Mouse (Mus musculus) A20 (cell line): ENCODE results near the gene Colgalt2.

Source experiments
- DNase-seq: peaks from one replicate; pipeline ENCODE4 v3.0.0-alpha.2; 2011; ENCODE audit warnings: low read depth, low spot score

The Colgalt2 gene

DNA sequence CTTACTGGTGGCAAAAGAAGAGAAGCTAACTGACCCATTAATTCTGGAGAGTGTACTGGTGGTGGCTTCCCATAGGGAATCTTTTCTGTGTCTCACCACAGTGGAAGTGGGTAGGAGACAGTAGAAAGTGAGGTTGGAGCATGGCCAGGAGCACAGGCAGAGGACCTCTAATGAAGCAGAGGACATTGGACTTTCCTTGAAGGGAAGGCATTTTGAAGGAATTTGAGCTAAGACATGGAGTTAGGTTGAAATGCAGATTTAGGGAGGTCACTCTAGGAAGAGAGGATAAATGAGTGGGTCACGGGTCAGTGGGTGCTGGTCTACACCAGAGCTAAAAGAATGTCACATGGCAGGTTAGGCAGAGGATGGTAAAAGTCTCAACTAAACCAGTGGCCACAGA is 91.2 kb downstream of the Colgalt2 start:
- no peak for DNase-seq

DNA sequence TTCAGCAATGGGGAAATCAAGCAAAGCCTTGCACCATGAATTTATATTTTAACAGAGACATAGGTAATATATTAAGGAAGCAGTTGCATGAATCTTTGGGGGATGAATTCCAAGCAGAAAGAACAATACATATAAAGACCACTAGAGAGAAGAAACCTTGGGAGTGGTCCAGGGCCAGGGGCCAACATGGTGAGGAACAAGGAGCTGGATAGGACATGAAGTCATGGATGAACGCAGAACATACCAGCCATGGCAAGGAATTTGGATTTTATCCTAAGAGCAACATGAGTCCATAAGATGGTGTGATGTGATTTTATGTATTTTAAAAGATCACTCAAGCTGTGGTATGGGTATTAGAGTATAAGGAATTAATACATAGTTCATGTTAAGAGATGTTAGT is 92.6 kb downstream of the Colgalt2 start:
- DNase-seq: no peak

DNA sequence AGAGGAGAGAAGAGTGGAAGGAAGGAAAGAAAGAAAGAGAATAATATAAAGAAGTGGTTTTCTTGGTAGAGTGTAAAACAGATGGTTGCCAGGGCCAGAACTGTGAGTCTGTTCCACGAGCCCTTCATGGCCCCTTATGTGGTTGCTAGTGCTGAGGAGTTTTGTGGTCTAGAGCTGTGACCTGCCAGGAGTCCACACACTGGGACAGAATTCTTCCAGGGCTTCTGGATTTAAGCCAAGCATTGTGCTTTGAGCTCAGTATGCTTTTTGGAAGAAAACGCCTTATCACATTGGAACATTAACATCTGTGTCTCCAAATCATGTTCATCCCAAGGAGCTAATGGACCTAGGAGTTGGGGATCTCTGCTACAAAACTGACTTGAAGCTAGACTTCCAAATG is 97.2 kb downstream of the Colgalt2 start:
- DNase-seq: no peak

DNA sequence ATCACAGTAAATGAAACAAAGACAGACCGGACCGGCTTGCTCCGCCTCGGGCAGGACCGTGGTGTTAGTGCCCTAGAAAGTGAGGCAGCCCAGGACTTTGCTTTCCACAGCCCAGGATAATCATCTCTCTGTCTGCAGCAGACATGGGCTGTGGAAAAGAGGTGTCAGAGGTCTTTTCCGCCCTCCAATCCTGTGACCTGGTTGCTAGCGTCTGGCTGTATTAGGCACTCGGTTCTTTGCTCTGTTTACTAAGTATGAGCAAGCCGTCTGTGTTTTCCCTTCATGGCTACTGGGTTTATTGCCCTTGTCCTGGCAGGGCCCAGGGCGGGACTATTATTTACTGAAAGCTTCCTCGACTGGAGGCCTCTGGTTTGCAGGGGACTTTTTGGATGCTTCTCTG is 98.0 kb downstream of the Colgalt2 start:
- no peak for DNase-seq

DNA sequence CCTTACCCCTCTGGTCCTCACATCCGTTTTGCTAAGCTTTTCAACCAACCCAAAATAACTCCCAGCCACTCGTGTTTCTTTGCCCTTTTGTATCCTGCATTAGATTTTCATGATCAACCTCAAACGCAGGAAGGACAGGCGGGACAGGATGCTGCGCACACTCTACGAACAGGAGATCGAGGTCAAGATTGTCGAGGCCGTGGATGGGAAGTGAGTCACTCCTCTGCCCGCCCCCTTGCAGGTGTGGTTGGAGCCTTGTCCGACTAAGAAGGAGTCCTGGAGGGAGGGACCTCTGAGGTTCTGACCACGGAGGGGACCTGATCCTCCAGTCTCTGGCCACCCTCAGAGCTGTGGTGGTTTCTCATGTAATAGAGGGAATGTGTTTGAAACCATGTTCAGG is 100.2 kb downstream of the Colgalt2 start:
- no peak for DNase-seq

DNA sequence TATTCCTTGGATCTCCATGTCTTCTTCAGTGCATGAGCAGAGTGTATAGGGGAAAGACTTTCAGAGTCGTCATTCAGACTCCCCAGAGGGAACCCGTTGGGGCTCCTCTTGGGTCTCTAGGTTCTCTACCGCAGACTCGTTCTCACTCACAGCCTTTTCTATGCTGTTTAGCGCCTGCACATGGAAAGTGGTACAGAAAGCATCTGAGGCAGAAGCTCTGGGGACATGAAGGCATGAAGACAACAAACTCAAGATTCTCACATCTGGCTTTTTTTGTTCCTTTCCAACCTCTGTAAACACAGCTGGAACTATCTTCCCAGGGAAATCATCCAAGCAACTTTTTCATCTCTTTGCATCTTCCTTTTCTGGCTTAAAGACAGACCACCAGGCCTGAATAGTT is 106.5 kb downstream of the Colgalt2 start:
- no peak for DNase-seq

DNA sequence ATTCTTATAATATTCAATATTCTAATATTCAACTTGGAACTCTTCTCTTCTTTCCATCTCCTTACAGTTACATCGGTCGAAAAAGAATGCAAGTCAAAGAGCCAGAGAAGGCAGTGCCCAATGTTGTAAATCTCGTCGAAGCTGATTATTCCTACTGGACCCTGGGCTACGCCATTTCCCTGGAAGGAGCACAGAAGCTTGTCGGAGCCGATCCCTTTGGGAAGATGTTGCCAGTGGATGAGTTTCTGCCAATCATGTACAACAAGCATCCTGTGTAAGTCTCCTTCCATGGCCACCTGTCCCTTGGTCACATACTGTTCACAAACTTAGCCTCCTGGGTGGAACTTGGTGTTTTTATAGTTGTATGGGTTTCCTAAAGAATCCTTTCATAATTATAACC is 107.1 kb downstream of the Colgalt2 start:
- DNase-seq: no peak

DNA sequence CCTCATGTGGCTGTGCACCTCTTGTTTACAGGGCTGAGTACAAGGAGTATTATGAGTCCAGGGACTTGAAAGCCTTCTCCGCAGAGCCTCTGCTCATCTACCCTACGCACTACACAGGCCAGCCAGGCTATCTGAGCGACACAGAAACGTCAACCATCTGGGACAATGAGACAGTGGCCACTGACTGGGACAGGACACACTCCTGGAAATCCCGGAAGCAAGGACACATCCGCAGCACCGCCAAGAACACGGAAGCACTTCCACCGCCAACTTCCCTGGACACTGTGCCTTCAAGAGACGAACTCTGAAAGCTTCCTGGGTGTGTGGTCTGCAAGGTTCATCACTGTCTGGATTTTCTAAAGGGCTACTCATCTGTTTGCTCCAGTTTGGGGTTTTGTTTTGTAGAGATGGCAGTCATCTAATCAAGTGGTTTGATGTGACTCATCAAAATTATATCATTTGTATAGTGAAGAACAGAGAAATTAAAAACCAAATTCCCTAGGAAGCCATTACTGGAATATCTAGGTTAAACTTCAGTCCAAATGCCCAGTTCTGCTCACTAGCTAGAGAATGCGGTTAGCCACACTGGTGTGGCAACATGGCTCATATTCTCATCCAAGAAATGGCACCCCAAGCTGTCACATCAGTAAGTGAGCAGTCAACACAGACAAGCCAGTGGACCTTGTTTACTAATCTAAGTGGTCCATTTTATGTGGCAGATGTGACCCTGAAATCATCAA is 109.0 kb downstream of the Colgalt2 start:
- DNase-seq: no peak

DNA sequence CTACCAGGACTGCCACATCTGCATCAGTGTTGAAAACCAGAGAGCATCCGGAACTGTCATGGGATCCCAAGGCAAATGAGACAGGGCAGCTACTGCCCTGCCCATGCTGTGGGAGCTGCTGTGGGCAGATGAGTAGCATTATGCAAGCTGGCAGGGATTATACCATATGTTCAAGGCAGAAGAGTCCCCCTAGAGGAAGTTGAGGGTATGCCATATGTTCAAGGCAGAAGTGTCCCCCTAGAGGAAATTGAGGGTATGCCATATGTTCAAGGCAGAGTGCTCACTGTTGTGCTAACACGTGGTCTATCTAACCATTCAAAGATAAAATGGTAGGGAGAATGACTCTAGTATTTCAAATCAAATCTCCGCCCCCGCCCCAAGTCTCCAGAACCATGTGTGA is 111.6 kb downstream of the Colgalt2 start:
- DNase-seq: peak; percentile 69

DNA sequence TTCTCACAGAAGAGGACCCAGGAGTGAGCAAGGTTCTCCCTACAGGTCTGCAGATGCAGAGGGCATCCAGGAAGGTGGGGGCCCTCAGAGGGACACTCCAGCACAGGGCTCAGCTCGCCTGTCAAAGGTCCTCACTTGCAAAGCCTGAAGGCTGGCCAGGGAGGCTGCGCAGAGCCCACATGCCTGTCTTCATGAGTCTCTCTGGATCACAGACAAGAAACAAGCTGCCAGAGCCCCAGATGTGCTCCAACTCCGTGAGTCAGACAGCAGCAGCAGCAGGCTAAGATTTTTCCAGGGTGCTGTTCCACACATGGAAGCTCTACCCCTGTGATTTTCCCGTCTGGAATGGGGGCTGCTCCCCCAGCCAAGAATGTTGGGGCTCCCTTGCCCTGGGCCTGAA is 114.6 kb downstream of the Colgalt2 start:
- no peak for DNase-seq

DNA sequence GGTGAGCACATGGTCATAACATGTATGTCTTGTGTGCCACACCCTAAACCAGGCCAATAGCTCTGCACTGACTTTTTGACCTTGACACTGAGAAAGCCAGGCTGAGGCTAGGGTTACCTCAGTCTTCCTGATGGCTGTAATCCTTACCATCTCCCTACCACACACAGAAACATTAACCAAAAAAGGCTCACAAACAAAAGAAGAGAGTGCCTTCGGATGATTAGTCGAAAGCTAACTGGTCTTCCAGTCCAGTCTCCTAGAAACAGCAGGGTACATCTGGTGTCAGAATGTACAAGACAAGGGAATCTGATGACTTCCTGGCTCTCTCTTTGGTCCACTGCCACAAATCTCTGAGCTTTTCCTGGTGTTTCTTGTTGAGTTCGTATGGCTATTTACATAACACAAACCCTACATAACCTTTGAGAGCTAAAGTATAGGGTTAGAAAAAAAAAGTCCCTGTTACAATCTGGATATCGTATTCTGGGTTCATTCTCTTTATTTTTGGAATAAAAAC is 117.5 kb downstream of the Colgalt2 start:
- no peak for DNase-seq

DNA sequence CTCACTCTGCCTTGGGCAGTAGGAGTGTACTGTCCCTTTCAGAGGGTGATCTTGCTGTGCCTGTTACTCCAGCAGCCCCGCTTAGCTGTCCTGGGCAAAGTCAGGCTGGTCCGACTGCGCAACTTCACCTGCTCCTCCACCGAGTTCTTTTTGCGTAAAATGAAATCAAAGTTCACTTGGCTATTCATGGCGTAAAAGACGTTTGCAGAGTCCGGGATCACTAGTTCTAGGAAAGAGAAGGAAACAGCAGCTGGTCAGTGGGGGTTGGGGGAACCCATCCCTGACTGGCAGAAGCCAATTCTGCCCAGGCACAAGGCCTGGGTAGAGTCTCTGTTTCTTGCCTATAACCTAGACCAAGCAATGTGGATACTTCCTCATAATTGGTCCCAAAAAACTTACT is 119.3 kb downstream of the Colgalt2 start:
- DNase-seq: no peak

DNA sequence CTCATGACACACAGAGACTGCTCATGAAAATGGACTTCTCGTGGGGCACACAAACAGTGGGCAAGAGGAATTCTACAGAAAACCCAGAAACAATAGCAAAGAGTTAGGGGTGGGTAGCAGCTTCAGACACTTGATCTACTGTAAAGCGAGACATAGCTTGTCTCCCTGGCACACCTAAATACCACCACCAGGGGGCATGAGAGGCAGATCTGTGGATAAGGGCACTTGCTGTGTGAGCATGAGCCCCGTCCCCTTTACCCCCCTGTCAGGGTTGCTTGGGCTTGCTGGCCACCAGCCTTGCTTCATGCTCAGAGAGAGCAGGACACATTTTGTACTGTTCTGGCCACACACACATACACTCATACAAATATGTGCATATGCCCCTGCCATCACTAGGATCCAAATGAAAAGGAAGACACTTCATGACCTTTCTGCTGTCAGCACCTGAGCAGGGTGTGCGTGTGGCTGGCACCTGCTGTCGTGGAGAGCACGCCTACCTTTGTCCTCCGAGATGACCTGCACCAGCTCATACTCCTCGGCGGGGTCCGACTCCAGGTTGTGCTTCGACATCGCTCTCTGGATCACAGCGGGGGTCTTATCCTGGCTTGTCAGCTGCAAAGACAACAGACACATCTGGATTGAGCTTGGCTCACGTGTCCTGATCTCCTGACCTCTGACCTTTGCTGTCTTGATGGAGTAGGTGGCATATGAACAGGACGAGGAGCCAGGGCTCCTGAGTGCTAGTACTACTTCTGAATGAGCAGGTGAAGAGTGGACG is 121.4 kb downstream of the Colgalt2 start:
- DNase-seq: peak; percentile 55

DNA sequence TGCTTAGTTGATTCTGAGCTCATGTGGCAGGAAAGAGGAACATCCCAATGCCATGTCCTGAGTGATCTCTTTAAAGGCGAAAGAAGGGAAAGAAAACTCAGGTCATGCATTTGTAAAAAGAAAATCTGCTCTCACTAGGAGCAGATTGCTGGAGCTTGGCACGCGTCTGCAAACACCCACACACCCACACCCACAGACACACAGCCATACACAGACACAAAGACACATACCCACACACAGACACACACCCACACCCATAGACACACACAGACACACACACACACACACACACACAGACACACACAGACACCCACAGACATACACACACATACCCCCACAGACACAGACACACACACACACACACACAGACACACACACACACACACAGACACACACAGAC is 122.6 kb downstream of the Colgalt2 start:
- no peak for DNase-seq

DNA sequence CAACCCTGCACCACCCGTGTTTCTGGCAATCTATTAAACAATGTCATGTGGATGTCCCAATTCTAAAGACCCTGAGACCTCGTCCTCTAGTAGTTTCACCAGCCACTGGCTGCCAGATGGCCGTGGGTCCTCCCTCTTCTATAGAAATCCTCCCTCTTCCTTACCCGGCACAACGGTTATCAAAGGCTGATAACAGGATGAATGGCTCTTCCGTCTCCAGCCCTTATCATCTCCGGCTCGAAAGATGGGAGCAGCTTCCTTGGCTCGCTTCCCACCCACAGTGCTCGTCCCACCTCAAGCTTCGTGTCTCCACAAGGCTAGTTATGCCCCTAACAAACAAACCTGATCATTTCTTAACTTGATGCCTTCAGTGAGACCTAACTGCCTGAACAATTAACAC is 123.7 kb downstream of the Colgalt2 start:
- no peak for DNase-seq

DNA sequence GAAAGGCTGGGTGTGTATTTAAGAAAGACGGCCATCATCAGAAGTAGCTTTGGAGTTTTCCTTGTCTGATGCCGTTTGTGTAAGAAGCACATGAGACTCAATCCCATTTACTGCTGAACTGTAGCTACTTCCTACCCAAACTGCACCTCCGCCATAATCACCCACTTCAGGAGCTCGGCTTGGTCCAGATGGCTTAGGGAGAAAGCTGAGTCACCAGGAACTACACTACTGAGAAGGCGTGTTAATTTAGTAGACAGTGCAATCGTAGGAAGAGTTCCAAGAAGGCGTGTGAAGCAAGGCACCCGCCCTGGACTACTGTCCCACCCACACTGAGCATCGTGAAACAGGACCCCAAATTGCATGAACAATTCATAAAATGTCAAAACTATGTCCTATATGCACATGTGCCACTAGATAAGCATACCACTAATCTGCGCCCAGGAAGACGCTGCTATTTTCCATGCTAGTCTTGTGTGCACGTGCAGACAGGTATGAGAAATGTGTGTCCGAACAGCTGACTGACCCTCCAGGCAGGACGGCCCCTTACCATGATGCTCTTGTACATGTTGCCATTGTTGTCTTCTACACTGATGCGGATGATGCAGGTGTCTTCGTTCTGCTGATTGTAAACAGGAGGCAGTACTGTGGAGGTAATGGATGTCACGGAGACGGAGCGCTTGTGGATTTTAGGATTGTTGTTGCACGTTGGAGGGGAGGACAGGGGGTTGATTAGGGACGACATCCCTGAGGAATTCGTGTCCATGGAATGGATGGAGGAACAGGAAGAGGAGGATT is 124.7 kb downstream of the Colgalt2 start:
- no peak for DNase-seq

DNA sequence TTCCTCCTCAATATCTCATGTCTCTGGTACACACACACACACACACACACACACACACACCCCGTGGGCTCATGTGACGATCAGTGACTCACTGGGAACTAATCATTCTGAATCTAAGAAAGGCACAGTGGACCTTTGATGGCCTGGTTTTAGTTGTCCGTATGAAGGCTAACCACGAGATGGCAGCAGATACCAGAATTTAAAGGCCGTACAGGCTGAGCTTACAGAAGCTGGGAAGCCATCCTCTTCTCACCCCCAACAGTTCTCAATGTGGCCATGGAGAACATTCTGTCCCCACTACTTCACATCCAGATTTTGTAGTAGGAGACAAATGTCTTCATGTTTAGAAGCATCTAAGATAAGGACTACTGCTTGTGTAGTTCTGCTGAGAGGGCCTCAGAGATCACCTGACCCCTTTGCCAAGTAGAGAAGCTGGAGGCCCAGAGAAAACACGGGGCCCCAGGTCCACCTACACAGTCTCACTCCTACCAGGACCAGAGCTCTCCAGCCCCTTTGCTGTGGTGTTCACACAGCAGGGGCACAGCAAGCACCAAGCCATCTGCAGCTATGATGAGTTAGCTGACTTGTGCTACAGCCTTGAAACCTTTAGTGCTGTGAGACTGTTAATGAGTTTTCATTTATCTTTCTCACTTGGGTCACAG is 125.5 kb downstream of the Colgalt2 start:
- DNase-seq: peak; percentile 69

DNA sequence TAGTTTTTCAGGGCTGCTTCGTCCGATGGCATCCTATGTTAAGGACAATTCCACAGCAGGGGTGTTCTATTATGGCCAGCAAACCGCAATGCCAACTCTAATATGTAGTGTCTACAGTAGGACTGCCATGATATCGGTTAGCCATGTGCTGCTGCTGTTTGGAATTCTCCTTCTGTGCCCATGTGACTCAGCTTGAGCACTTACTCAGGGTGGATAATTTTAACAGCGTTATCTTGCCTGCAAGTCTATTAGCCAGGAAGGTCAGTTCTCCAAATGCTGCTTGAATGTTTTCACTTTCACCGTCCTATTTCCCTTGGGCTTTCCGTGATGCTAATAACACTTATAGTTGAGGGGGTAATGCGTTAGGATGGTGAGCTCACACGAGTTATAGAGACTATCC is 126.5 kb downstream of the Colgalt2 start:
- no peak for DNase-seq

DNA sequence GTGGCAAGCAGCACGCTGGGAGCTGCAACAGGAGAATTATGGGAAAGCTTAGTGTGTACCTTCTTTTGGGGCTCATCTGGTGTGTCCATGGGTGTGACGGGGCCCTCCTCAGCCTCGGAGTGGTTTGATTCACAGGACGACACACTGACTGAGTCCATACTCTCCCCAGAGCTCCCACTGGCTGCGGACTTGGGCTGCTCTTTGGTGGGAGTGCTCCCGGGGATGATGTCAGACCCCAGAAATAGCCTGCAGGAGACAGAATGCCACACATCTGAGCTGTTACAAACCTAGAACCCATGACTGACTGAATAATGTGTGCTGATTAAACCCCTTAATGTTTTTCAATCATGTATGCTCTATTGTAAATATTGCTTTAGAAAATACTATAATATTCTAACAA is 128.6 kb downstream of the Colgalt2 start:
- no peak for DNase-seq

DNA sequence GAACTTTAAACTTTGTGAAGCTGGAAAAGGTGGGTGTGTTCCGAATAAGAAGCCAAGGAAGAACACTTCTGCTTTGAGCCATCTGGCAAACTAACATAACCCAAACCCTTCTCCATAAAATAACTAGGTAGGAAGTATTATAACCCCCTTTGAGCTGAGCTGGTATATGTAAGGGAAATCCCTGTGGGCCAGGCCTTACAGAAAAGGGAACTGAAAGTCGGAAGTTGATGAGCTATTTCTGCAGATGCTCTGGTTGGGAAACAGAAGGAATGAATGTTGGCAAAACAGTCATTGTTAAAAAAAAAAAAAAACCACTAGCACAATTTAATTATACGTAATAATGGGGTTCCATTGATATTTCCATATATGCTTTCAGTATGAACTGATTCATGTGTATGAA is 129.1 kb downstream of the Colgalt2 start:
- peak; percentile 41 for DNase-seq

DNA sequence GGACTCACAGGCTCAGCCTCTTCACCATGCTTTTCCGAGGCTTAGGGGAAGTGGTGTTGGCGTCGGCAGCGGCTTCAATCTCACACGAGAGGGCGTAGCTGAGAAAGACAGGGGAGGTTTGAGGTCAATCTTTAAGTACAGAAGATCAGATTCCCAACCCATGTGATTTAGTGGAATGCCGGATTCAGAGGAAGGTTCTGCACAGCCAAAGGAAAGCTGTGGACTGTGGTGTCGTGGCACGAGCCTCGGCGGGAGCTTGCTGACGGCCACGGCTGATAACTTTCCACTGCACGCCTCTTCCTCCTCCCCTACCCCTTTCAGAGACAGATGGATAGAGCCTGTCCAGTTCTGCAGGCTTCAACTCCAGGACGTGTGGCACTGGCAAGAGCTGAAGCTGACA is 131.9 kb downstream of the Colgalt2 start:
- no peak for DNase-seq

DNA sequence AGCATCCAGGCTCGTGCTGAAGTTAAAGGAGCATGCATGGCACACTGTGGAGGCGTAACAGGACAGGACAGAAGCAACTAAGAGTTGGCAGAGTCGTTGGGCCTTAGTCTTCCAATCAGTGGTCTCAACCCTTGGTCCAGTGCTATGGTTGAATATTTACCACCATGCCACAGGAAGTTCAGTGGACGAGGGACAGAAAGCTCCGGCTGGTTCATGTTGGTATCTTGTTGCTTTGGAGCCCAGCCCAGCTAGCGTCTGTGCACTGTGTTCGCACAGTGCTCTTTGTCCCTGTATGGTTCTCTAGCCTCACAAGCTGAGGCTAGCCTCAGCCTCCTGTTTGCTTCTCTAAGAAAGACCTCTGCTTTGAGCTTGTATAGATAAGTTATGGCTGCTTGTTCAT is 134.9 kb downstream of the Colgalt2 start:
- no peak for DNase-seq
